Mouse (Mus musculus) intestine, postnatal 0 days (tissue): ENCODE data around the gene Srcin1. TPM values are rescaled to one million over a fixed set of nuclear protein-coding genes. Genes with fewer than 3 reads are reported as not detected.
A peak's percentile ranks its signal among the peaks of the same experiment; 100 is the strongest.

Experiments used
- ATAC-seq: fragments of 200-750 bp; cut with Nextera tagmentation; 2 replicates; pipeline ENCODE4 v1.8.0; 2017; ENCODE audit warnings: mild to moderate bottlenecking, moderate TSS enrichment, moderate library complexity
- H3K27ac ChIP-seq: fragments of 300-500 bp; sonication (generic); 2 replicates; pipeline ENCODE4 v1.5.1; 2014; ENCODE audit warnings: mild to moderate bottlenecking, low read depth, low read length, moderate library complexity
- H3K27me3 ChIP-seq: fragments of 300-500 bp; sonication (generic); replicated peaks from 2 replicates; pipeline ENCODE4 v1.6.1; 2014; ENCODE audit warnings: low read length, mixed read lengths; ENCODE audit not compliant: control insufficient read depth, insufficient read depth
- H3K36me3 ChIP-seq: fragments of 300-500 bp; sonication (generic); 2 replicates; pipeline ENCODE4 v1.6.1; 2014; ENCODE audit warnings: mild to moderate bottlenecking, moderate library complexity; ENCODE audit not compliant: control insufficient read depth, insufficient read depth
- H3K4me1 ChIP-seq: fragments of 300-500 bp; sonication (generic); replicated peaks from 2 replicates; pipeline ENCODE4 v1.6.1; 2014; ENCODE audit warnings: antibody characterized with exemption, low read length, mixed read lengths; ENCODE audit not compliant: control insufficient read depth, insufficient read depth
- H3K4me2 ChIP-seq: fragments of 300-500 bp; sonication (generic); replicated peaks from 2 replicates; pipeline ENCODE4 v1.6.1; 2014; ENCODE audit warnings: low read depth, mild to moderate bottlenecking, moderate library complexity
- H3K4me3 ChIP-seq: fragments of 300-500 bp; sonication (generic); 2 replicates; pipeline ENCODE4 v1.5.1; 2014; ENCODE audit warnings: low read depth, low read length
- H3K9ac ChIP-seq: fragments of 300-500 bp; sonication (generic); 2 replicates; pipeline ENCODE4 v1.6.1; 2014; ENCODE audit warnings: mild to moderate bottlenecking, low read depth, low read length
- H3K9me3 ChIP-seq: fragments of 300-500 bp; sonication (generic); 2 replicates; pipeline ENCODE4 v1.6.1; 2016; ENCODE audit warnings: mixed run types; ENCODE audit not compliant: control insufficient read depth
- CTCF ChIP-seq: sonication (generic); IDR thresholded peaks from 2 replicates; pipeline ENCODE4 v1.5.1; 2016; ENCODE audit warnings: low read depth, mild to moderate bottlenecking, control low read depth, antibody characterized with exemption, moderate library complexity
- whole genome bisulfite sequencing: fragments of 180-500 bp; shearing (Covaris S2); extraction: QIAGEN DNeasy Blood & Tissue Kit; methylation state at CpG from one replicate; pipeline ENCODE4 v1.1.7; 2014; 5-methylcytosine and 5-hydroxymethylcytosine counted together
- polyA plus RNA-seq: library from polyadenylated mRNA; unstranded; fragments of >200 nt; fragmentation: Nextera tagmentation; extraction: Ambion mirVana; gene quantifications from 2 replicates; pipeline ENCODE4 v1.2.1, GENCODE M21; 2015

Srcin1 gene
- polyA plus RNA-seq, 1 experiment from 2014 or later: 0.18 TPM

DNA sequence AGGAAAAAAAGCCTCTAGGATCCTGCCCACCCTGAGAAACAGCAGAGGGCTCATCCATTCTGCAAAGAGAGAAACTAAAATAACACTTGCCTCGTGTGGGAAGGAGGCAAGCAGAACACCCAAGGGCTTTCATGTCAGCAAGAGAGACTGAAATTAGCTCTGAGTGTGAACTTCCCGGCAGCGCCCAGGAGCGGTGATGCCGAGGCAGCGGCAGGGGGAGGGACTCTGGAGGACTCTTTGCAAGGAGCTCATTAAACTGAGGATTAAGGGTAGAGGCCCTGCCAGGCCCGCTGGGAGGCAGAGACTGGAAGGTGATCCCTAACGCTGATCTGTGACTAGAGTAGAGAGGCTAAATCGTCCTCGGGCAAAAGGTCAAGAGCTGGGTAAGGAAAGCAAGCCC is 13.2 kb upstream of the Srcin1 start:
- Histone ChIP-seq H3K4me3 (no peak overlapping the region), H3K27me3 (no peaks in the 10 kb centered on the region), H3K4me2 (no peak overlapping the region), H3K9ac (no peak overlapping the region), H3K36me3 (no peaks in the 10 kb centered on the region), H3K4me1 (0 out of 2 replicates have a peak, but pooled peaks cover 3% of the 10 kb centered on the region), H3K9me3 (no peaks in the 10 kb centered on the region), H3K27ac (no peak overlapping the region)
- ATAC-seq: no peak
- 22% methylated on average over 10 of the region's 10 CpGs for WGBS
- no peak for TF ChIP-seq CTCF

DNA sequence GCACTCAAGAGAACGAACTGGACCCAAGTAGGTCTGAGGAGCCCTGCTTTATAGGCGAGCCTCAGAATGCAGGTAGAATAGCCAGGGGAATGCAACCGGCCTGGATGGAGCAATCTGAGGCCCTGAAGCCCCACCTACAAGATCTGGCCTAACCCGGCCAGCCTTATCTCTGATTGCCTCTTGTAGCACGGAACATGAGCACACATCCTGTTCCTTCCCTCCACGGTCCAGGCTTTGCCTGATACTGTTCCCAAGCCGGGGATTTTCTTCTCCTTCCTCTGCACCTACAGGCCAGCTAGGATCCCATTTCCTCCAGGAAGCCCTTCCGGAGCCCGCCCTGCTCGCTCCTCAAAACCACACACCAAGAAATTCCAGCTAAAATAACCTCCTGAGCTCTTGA is 9.9 kb upstream of the Srcin1 start:
- Histone ChIP-seq H3K36me3 (no peaks in the 10 kb centered on the region), H3K4me1 (0 out of 2 replicates have a peak, but pooled peaks cover 3% of the 10 kb centered on the region), H3K4me3 (no peak overlapping the region), H3K27me3 (no peaks in the 10 kb centered on the region), H3K27ac (no peak overlapping the region), H3K9ac (no peak overlapping the region), H3K9me3 (no peaks in the 10 kb centered on the region), H3K4me2 (no peak overlapping the region)
- WGBS: 32% methylated on average over 10 of the region's 10 CpGs
- ATAC-seq: peak; percentile 47
- TF ChIP-seq CTCF: no peak

- Histone ChIP-seq H3K27me3 (no peaks in the 10 kb centered on the region), H3K4me3 (no peak overlapping the region), H3K9me3 (no peaks in the 10 kb centered on the region), H3K36me3 (no peaks in the 10 kb centered on the region), H3K4me1 (0 out of 2 replicates have a peak, but pooled peaks cover 3% of the 10 kb centered on the region), H3K4me2 (no peak overlapping the region), H3K9ac (no peak overlapping the region), H3K27ac (no peak overlapping the region)
- TF ChIP-seq CTCF: no peak
- 81% methylated on average over 7 of the region's 7 CpGs for WGBS
- no peak for ATAC-seq
Measured at GRCm38 (mm10) chr11:97584476-97584875, 8.5 kb upstream of the Srcin1 start.

- no peak for TF ChIP-seq CTCF
- no peaks in the 10 kb centered on the region for H3K36me3 ChIP-seq
- no peaks in the 10 kb centered on the region for H3K9me3 ChIP-seq
- no peak overlapping the region for H3K27ac ChIP-seq
- H3K9ac ChIP-seq: no peak overlapping the region
- H3K27me3 ChIP-seq: peaks cover 16% of the 10 kb centered on the region
- H3K4me3 ChIP-seq: no peak overlapping the region
- no peaks in the 10 kb centered on the region; the same call in 1 of the 2 replicates for H3K4me1 ChIP-seq
- H3K4me2 ChIP-seq: no peak overlapping the region
- WGBS: 36% methylated on average over 10 of the region's 10 CpGs
- no peak for ATAC-seq
Measured at GRCm38 (mm10) chr11:97579088-97579857, 3.3 kb upstream of the Srcin1 start.

DNA sequence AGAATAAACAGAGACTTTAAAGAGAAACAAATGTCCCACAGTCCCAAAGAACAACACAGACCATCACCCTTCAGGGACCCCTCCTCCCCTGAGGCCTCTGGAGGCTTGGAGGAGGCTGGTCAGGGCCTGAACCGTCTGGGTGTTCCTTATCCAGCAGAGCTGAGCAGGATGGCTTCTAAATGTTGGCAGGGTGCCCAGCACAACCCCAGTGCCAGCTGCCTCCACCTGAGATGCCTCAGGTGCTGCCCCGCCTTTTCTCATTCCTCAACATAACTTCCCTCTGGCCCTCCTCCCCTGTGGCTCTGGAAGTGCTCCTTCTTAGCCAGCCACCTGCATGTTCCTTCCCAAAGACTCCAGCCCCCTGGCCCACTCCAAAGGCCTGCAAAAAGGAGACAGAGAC is 2.3 kb upstream of the Srcin1 start:
- 39% methylated on average over 2 of the region's 2 CpGs for WGBS
- Histone ChIP-seq H3K36me3 (no peaks in the 10 kb centered on the region), H3K9ac (no peak overlapping the region), H3K27ac (no peak overlapping the region), H3K4me1 (no peaks in the 10 kb centered on the region; the same call in 1 of the 2 replicates), H3K27me3 (peaks cover 26% of the 10 kb centered on the region), H3K4me2 (no peak overlapping the region), H3K4me3 (no peak overlapping the region), H3K9me3 (no peaks in the 10 kb centered on the region)
- no peak for TF ChIP-seq CTCF
- ATAC-seq: no peak

- no peaks in the 10 kb centered on the region for H3K9me3 ChIP-seq
- H3K27ac ChIP-seq: no peak overlapping the region
- no peaks in the 10 kb centered on the region for H3K36me3 ChIP-seq
- peak; percentile 95 for TF ChIP-seq CTCF
- peak overlapping the region; percentile 98 for H3K4me2 ChIP-seq
- ATAC-seq: peak; percentile 70
- H3K4me3 ChIP-seq: peak overlapping the region; percentile 62
- H3K4me1 ChIP-seq: no peaks in the 10 kb centered on the region; the same call in 1 of the 2 replicates
- peak overlapping the region; percentile 34; the same call in 1 of the 2 replicates for H3K9ac ChIP-seq
- H3K27me3 ChIP-seq: peaks cover 45% of the 10 kb centered on the region
- WGBS: under 1% methylated on average over 17 of the region's 18 CpGs
Measured at GRCm38 (mm10) chr11:97575638-97576037, 348 bp downstream of the Srcin1 start.
